Mouse (Mus musculus): Measurements from ENCODE around the gene Sprr2b. TPM values are rescaled to one million over a fixed set of nuclear protein-coding genes. Genes with fewer than 3 reads are reported as not detected.

The Sprr2b gene
- total and polyA plus RNA-seq, 2 experiments from 2014 or later = 0.20 TPM; not detected in 1

DNA sequence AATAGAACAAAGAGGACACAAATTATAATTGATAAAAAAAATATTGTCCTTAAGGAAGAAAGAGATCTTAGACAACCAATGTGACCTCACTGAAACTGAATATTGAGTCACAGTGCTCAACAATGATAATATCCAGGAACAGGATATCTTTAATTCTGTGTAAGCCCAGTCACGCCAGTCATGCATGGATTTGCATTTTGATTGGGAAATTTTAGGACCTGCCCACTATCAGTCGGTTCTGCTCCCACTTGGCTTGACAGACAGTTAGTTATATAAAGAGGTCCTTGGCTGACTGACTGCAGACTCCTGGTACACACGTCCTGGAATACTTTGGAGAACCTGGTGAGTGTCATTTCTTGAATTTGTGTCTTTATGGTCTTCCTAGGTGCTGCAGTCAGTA is 48.5 kb downstream of the Sprr2b start, which contains the start of gene Sprr2f:
Sprr2f (plus strand) TSS at position 301 of the 400 bp plus-strand sequence.
- TF ChIP-seq EP300 (IDR thresholded peaks at IDR 0.05; ENCODE audit: low read depth) (no peak), CTCF (IDR thresholded peaks at IDR 0.05; ENCODE audit: low read depth) (no peak)
- WGBS = 46% methylated on average over 3 of the region's 3 CpGs
- Histone ChIP-seq H3K4me1 (ENCODE audit: control insufficient read depth, insufficient read depth) (no peaks in the 10 kb centered on the region), H3K4me3 (ENCODE audit: low read depth, low read length) (no peak within 1 kb of the TSS), H3K27me3 (ENCODE audit: control insufficient read depth, insufficient read depth, low read length) (no peaks in the 10 kb centered on the region), H3K36me3 (replicated peaks; ENCODE audit: control insufficient read depth, insufficient read depth, low read length) (no peaks in the 10 kb centered on the region), H3K4me2 (ENCODE audit: low read depth, low read length) (no peak within 1 kb of the TSS), H3K9me3 (replicated peaks; ENCODE audit: control insufficient read depth, low read length) (no peaks in the 10 kb centered on the region), H3K9ac (replicated peaks; ENCODE audit: low read depth, low read length) (no peak within 1 kb of the TSS), H3K27ac (ENCODE audit: low read depth) (no peak within 1 kb of the TSS)
- ATAC-seq (ENCODE audit: insufficient read depth, low read depth) (no peak), DNase-seq (ENCODE audit: low spot score) (no peak)

Other genes with a start within 250 kb of the Sprr2b start
- gene Lor, start 233.5 kb upstream of the Sprr2b start, total RNA-seq (2014; rRNA removed; ENCODE audit: low replicate concordance) = not detected in 2 replicates
- 0.08 and 0.29 TPM in 2 replicates for gene Lor, start 233.5 kb upstream of the Sprr2b start, polyA plus RNA-seq (2015; fragmentation: Nextera tagmentation; extraction: Ambion mirVana)
- gene Prr9, start 192.7 kb upstream of the Sprr2b start, total RNA-seq (2014; rRNA removed; ENCODE audit: low replicate concordance) = not detected in 2 replicates
- gene Prr9, start 192.7 kb upstream of the Sprr2b start, polyA plus RNA-seq (2015; fragmentation: Nextera tagmentation; extraction: Ambion mirVana) = not detected in 2 replicates
- gene Lelp1, start 173.9 kb upstream of the Sprr2b start, total RNA-seq (2014; rRNA removed; ENCODE audit: low replicate concordance) = not detected in 2 replicates
- not detected in 2 replicates for gene Lelp1, start 173.9 kb upstream of the Sprr2b start, polyA plus RNA-seq (2015; fragmentation: Nextera tagmentation; extraction: Ambion mirVana)
- 0.15 TPM in 1 of 2 replicates, not detected in the other for gene Sprr2a1, start 100.8 kb upstream of the Sprr2b start, total RNA-seq (2014; rRNA removed; ENCODE audit: low replicate concordance)
- gene Sprr2a1, start 100.8 kb upstream of the Sprr2b start, polyA plus RNA-seq (2015; fragmentation: Nextera tagmentation; extraction: Ambion mirVana) = 0.25 TPM in 1 of 2 replicates, not detected in the other
- gene Sprr2a2, start 100.7 kb upstream of the Sprr2b start, total RNA-seq (2014; rRNA removed; ENCODE audit: low replicate concordance) = 10.1 and 38.9 TPM in 2 replicates
- gene Sprr2a2, start 100.7 kb upstream of the Sprr2b start, polyA plus RNA-seq (2015; fragmentation: Nextera tagmentation; extraction: Ambion mirVana) = 8.6 and 12.1 TPM in 2 replicates
- 2.1 and 7.9 TPM in 2 replicates for gene Sprr2a3, start 31.2 kb upstream of the Sprr2b start, total RNA-seq (2014; rRNA removed; ENCODE audit: low replicate concordance)
- 0.34 and 0.72 TPM in 2 replicates for gene Sprr2a3, start 31.2 kb upstream of the Sprr2b start, polyA plus RNA-seq (2015; fragmentation: Nextera tagmentation; extraction: Ambion mirVana)
- not detected in 2 replicates for gene Sprr2d, start 22.5 kb downstream of the Sprr2b start, total RNA-seq (2014; rRNA removed; ENCODE audit: low replicate concordance)
- not detected in 2 replicates for gene Sprr2d, start 22.5 kb downstream of the Sprr2b start, polyA plus RNA-seq (2015; fragmentation: Nextera tagmentation; extraction: Ambion mirVana)
- not detected in 2 replicates for gene Sprr2e, start 35.5 kb downstream of the Sprr2b start, total RNA-seq (2014; rRNA removed; ENCODE audit: low replicate concordance)
- not detected in 2 replicates for gene Sprr2e, start 35.5 kb downstream of the Sprr2b start, polyA plus RNA-seq (2015; fragmentation: Nextera tagmentation; extraction: Ambion mirVana)
- not detected in 2 replicates for gene Sprr2f, start 48.6 kb downstream of the Sprr2b start, total RNA-seq (2014; rRNA removed; ENCODE audit: low replicate concordance)
- not detected in 2 replicates for gene Sprr2f, start 48.6 kb downstream of the Sprr2b start, polyA plus RNA-seq (2015; fragmentation: Nextera tagmentation; extraction: Ambion mirVana)
- not detected in 2 replicates for gene Sprr2h, start 69.1 kb downstream of the Sprr2b start, total RNA-seq (2014; rRNA removed; ENCODE audit: low replicate concordance)
- gene Sprr2h, start 69.1 kb downstream of the Sprr2b start, polyA plus RNA-seq (2015; fragmentation: Nextera tagmentation; extraction: Ambion mirVana) = not detected in 2 replicates
- gene Sprr2i, start 91.4 kb downstream of the Sprr2b start, total RNA-seq (2014; rRNA removed; ENCODE audit: low replicate concordance) = not detected in 2 replicates
- gene Sprr2i, start 91.4 kb downstream of the Sprr2b start, polyA plus RNA-seq (2015; fragmentation: Nextera tagmentation; extraction: Ambion mirVana) = not detected in 2 replicates
- gene Sprr2j-ps, start 101.5 kb downstream of the Sprr2b start, total RNA-seq (2014; rRNA removed; ENCODE audit: low replicate concordance) = not detected in 2 replicates
- gene Sprr2j-ps, start 101.5 kb downstream of the Sprr2b start, polyA plus RNA-seq (2015; fragmentation: Nextera tagmentation; extraction: Ambion mirVana) = not detected in 2 replicates
- gene Gm9774, start 112.8 kb downstream of the Sprr2b start, total RNA-seq (2014; rRNA removed; ENCODE audit: low replicate concordance) = 1.3 and 2.1 TPM in 2 replicates
- gene Gm9774, start 112.8 kb downstream of the Sprr2b start, polyA plus RNA-seq (2015; fragmentation: Nextera tagmentation; extraction: Ambion mirVana) = 5.9 and 6.2 TPM in 2 replicates
- not detected in 2 replicates for gene Sprr2k, start 116.0 kb downstream of the Sprr2b start, total RNA-seq (2014; rRNA removed; ENCODE audit: low replicate concordance)
- not detected in 2 replicates for gene Sprr2k, start 116.0 kb downstream of the Sprr2b start, polyA plus RNA-seq (2015; fragmentation: Nextera tagmentation; extraction: Ambion mirVana)
- not detected in 2 replicates for gene Sprr1b, start 122.2 kb downstream of the Sprr2b start, total RNA-seq (2014; rRNA removed; ENCODE audit: low replicate concordance)
- gene Sprr1b, start 122.2 kb downstream of the Sprr2b start, polyA plus RNA-seq (2015; fragmentation: Nextera tagmentation; extraction: Ambion mirVana) = not detected in 2 replicates
- gene Sprr3, start 142.1 kb downstream of the Sprr2b start, total RNA-seq (2014; rRNA removed; ENCODE audit: low replicate concordance) = not detected in 2 replicates
- not detected in 2 replicates for gene Sprr3, start 142.1 kb downstream of the Sprr2b start, polyA plus RNA-seq (2015; fragmentation: Nextera tagmentation; extraction: Ambion mirVana)
- gene Sprr1a, start 169.3 kb downstream of the Sprr2b start, total RNA-seq (2014; rRNA removed; ENCODE audit: low replicate concordance) = 44.3 TPM in 1 of 2 replicates, not detected in the other
- 0.19 TPM in 2 replicates for gene Sprr1a, start 169.3 kb downstream of the Sprr2b start, polyA plus RNA-seq (2015; fragmentation: Nextera tagmentation; extraction: Ambion mirVana)
- gene Sprr4, start 183.9 kb downstream of the Sprr2b start, total RNA-seq (2014; rRNA removed; ENCODE audit: low replicate concordance) = not detected in 2 replicates
- not detected in 2 replicates for gene Sprr4, start 183.9 kb downstream of the Sprr2b start, polyA plus RNA-seq (2015; fragmentation: Nextera tagmentation; extraction: Ambion mirVana)
- not detected in 2 replicates for gene 2310046K23Rik, start 217.9 kb downstream of the Sprr2b start, total RNA-seq (2014; rRNA removed; ENCODE audit: low replicate concordance)
- gene 2310046K23Rik, start 217.9 kb downstream of the Sprr2b start, polyA plus RNA-seq (2015; fragmentation: Nextera tagmentation; extraction: Ambion mirVana) = not detected in 2 replicates

All from heart, postnatal 0 days (tissue).